Mouse (Mus musculus): ENCODE results near the gene Daam1.

GRCm38 (mm10) chr12:71922827-71923381 is 92.0 kb downstream of the Daam1 start:
- TF ChIP-seq POLR2A (IDR thresholded peaks at IDR 0.05; ENCODE audit: extremely low read depth, insufficient read depth, low read length) = no peak
- TF ChIP-seq CTCF (IDR thresholded peaks at IDR 0.05; ENCODE audit: extremely low read depth, insufficient read depth, low read length) = no peak

All from cortical plate, adult 2 months (tissue).